Mouse (Mus musculus): ENCODE results near the gene Dock4. TPM values are rescaled to one million over a fixed set of nuclear protein-coding genes. Genes with fewer than 3 reads are reported as not detected.

Gene Dock4
- total RNA-seq, 2 experiments from 2014 or later = 11.7 to 12.9 TPM

- DNase-seq (ENCODE audit: low spot score) = peak; percentile 52
Observed at GRCm38 (mm10) chr12:40458977-40459376, 13.2 kb downstream of the Dock4 start.

DNA sequence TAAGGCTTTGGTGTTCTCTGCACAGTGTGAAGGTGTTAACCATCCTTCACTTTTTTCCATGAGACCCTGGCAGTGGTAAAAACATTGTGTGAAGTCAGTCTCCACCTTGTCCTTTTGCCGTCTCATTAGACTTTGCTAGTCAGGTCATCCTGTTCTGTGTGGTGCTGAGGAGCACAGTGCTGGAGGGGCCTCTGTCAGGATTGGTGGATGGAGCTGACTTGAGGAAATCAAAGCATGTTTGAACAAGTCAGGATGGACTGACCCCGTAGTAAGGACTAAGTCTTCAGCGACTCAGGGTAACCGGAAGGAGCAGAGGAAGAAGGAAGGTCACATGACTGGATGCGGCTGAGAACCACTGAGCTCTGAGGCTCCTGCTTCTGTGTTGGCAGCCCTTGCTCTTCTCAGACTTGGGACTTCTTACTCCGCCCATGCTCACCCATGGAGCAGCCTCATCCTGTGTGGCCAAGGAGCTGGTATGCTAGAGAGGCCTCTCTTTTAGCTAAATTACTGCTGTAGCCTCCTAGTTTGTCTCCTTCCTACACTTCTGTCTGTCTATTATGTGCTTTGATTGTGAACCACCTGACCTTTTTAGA lies 14.0 kb downstream of the Dock4 start:
- no peak for DNase-seq (ENCODE audit: low spot score)
- intact Hi-C loops (cut with DNase I) = no loop called here

More at GRCm38 (mm10) chr12:40458977-40459376, 13.2 kb downstream of the Dock4 start:
- intact Hi-C loops (cut with DNase I) = no loop called here

- no peak for DNase-seq (ENCODE audit: low spot score)
Observed at GRCm38 (mm10) chr12:40462693-40463235, 17.0 kb downstream of the Dock4 start.

GRCm38 (mm10) chr12:40463828-40464227 lies 18.1 kb downstream of the Dock4 start:
- DNase-seq (ENCODE audit: low spot score) = no peak
- intact Hi-C loops (cut with DNase I) = no loop called here

More at GRCm38 (mm10) chr12:40462693-40463235, 17.0 kb downstream of the Dock4 start:
- intact Hi-C loops (cut with DNase I) = no loop called here

GRCm38 (mm10) chr12:40464282-40464681 lies 18.5 kb downstream of the Dock4 start:
- no peak for DNase-seq (ENCODE audit: low spot score)
- intact Hi-C loops (cut with DNase I) = no loop called here

DNA sequence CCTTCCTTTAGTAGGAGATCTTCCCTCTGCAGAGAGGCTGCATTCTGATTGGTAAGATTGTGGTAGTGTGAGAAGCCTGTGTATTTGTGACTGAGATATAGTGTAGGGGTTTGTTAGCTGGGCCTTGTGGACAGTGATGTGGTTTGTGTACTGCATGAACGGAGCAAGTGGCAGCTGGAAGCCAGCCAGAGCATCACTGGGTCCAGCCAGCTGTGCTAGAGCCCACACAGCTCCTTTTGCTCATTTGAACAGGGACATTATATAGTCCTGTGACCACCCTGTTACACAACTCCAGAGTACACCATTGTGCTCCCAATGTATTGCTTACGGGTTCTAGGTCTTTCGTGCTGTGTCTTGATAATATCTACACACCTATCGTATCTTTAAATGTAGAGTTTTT lies 22.5 kb downstream of the Dock4 start:
- DNase-seq (ENCODE audit: low spot score) = no peak
- intact Hi-C loops (cut with DNase I) = no loop called here

GRCm38 (mm10) chr12:40469009-40469408 lies 23.3 kb downstream of the Dock4 start:
- no peak for DNase-seq (ENCODE audit: low spot score)
- intact Hi-C loops (cut with DNase I) = no loop called here

DNA sequence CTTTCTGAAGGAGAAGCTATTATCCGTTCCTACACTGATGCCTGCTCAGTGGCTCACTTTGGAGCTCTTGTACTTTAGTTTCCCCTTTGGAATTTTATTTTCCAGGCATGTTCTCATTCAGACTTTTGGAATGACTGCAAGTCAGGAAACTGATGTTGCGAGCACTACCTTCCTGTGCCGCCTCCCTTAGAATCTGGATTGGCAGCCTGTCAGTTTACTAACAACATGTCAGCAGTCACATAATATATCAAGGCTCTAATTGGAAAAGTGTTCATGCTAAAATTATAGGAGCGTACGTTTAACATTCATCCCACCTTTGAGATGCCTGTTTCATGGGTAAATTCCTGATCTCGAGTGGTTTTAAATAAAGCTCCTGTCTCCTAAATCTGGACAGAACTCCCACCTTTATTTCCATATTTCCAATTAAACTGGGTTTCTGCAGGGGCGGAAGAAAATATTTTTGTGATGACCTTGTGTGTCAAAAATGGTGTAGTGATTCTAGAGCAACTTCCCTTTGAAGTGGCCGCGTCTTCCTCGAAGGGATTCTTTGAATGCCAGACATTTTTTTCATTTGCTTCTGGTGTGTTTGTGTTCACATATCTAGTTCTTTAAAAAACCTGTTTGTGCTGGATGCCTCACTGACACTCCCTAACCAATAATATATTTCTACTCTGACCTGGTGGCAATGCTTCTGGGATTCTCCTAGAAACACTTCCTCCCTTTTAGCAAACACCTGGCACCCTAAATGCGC lies 26.1 kb downstream of the Dock4 start:
- intact Hi-C loops (cut with DNase I) = no loop called here
- DNase-seq (ENCODE audit: low spot score) = no peak

GRCm38 (mm10) chr12:40473709-40474108 lies 28.0 kb downstream of the Dock4 start:
- intact Hi-C loops (cut with DNase I) = no loop called here
- DNase-seq (ENCODE audit: low spot score) = no peak

- intact Hi-C loops (cut with DNase I) = no loop called here
- no peak for DNase-seq (ENCODE audit: low spot score)
Observed at GRCm38 (mm10) chr12:40477621-40478452, 32.1 kb downstream of the Dock4 start.

DNA sequence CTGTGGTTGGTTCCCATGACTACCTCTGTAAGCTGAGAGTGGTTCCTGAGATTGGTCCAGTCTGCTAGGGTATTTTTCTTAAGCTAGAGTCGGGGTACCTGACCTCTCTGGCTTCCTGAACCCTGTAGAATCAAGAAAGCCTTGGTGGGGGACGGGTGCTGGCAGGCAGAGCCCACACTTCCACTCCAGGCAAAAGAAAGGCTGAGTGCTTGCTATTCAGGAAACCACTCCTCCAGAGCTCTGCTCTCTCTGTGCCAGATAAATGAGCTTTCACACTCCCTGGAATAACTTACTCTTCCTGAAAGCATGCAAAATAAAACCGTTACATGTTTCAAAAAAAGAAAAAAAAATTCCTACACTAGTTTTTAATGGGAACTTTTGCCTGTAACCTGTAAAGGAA lies 38.5 kb downstream of the Dock4 start:
- DNase-seq (ENCODE audit: low spot score) = no peak
- intact Hi-C loops (cut with DNase I) = no loop called here

DNA sequence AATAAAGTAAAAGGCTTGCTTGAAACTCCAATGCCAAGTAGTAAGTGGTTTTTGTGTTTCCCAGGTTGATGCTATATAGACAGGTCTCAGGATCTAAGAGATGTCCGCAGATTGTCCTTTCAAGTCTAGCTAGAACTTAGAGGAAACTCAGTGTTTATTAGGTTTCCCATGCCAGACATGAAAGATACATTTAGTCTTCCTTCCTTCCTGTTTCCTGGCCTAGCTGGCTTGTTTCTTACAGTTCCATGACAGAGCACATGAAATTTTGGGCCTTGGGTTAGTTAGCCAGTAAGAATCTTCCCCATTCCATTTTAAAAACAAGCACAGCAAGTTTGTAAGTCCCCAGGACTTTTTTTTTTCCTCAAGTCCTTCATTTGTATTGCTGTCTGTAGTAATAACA lies 39.5 kb downstream of the Dock4 start:
- no peak for DNase-seq (ENCODE audit: low spot score)
- intact Hi-C loops (cut with DNase I) = no loop called here

DNA sequence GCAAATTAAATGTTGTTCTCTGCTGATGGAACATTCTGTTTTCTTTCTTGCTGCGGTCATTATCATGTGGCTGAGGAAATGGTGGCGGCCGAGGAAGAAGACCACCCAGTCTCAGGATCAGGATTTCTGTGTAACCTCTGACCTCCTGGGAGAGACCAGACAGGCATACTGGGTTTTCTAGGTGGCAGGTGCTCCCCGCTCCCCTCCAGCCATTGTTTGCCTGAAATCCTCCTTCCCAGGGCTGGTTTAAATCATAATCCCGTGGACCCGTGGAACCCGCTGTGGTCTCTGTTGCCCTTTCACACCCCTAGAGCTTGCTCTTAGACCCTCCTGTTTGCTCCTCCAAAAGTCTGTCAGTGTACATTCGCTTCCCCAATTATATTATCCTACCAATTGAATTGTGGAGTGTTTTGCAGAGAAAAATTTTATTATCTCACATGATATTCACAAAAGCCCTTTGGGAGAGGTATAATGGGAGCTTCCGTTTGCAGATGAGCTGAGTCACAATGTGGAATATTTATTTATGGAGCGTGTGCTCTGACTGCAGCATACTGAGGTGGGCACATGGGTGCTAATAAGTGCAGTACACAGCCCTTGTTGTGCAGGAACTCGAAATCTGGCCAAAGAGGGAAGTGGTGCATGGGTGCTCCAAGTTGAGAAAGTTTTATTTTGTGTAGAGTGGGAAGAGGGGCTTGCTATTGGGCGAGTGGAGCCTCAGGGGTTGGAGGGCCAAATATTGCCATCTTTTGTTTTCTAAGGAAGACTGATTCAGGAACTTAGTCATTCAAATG lies 40.5 kb downstream of the Dock4 start:
- intact Hi-C loops (cut with DNase I) = no loop called here
- DNase-seq (ENCODE audit: low spot score) = no peak

GRCm38 (mm10) chr12:40496387-40496786 lies 50.6 kb downstream of the Dock4 start:
- intact Hi-C loops (cut with DNase I) = no loop called here
- DNase-seq (ENCODE audit: low spot score) = no peak

- DNase-seq (ENCODE audit: low spot score) = no peak
- intact Hi-C loops (cut with DNase I) = no loop called here
Observed at GRCm38 (mm10) chr12:40497806-40498205, 52.1 kb downstream of the Dock4 start.

DNA sequence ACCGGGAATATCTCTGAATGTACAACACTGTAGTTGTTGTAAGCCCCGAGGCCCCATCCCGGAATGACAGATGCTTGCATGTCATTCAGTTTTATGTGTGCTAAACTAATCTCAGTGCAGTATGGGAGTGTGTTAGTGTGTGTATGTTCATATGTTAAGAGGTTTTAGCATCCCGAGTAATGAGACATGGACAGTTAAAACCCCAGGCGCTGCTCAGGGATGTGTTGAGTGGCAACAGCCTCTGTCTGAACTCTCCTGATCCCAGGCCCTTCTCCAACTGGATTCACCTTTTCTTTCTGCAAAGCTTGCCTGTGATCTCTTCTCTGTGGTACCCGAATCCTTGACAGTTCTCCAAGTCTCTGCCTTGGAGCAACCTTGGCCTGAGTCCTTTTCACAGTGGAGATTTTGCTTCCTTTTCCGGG lies 52.5 kb downstream of the Dock4 start:
- intact Hi-C loops (cut with DNase I) = no loop called here
- no peak for DNase-seq (ENCODE audit: low spot score)

GRCm38 (mm10) chr12:40498928-40499626 lies 53.3 kb downstream of the Dock4 start:
- intact Hi-C loops (cut with DNase I) = loop anchor here (1.0 kb wide), 1 partner anchor 242 kb away; no protein-coding TSS in a partner anchor
- DNase-seq (ENCODE audit: low spot score) = peak; percentile 16

GRCm38 (mm10) chr12:40499627-40500329 lies 54.0 kb downstream of the Dock4 start:
- peak; percentile 56 for DNase-seq (ENCODE audit: low spot score)
- intact Hi-C loops (cut with DNase I) = loop anchor here (1.0 to 5.0 kb wide), 2 partner anchors 52 to 242 kb away; partner anchors contain the start of genes Dock4 and Zfp277

All from heart, postnatal 25 days (tissue).